Mouse (Mus musculus): ENCODE measurements around the gene Kdr.

GRCm38 (mm10) chr5:75952131-75952795 lies 26.0 kb downstream of the Kdr start:
- TF ChIP-seq CTCF (IDR thresholded peaks at IDR 0.05; ENCODE audit: low read depth) (no peak), EP300 (optimal IDR thresholded peaks at IDR 0.05) (no peak)
